Mouse (Mus musculus): ENCODE measurements at regions not wholly inside any gene's neighbourhood (a gene's known extent, or its start where the extent isn't known, plus 50 kb on each side); places are given as distances from the start of the nearest gene placed in this dataset.
A peak's percentile ranks its signal among the peaks of the same experiment; 100 is the strongest.

DNA sequence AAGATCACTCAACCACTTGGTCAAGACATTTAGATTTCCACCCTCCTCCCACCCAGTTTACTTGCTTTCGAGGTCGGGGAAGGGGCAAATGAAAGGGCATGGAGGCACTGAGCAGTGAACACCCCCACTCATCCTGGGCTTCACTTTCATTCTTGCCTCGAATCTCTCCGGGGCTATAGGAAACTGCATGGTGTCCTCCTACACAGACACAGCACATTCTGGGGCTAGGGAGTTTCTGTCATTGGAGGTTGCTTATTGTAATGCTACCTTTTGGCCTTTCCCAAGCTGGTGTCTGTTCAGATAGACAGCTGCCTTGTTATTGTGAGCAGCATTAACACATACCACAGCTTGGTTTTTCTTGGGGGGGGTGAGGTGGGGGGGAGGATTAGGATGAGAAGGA is 523.9 kb downstream of the 1810013L24Rik start:
- no peak for DNase-seq (ENCODE audit: low spot score)

DNA sequence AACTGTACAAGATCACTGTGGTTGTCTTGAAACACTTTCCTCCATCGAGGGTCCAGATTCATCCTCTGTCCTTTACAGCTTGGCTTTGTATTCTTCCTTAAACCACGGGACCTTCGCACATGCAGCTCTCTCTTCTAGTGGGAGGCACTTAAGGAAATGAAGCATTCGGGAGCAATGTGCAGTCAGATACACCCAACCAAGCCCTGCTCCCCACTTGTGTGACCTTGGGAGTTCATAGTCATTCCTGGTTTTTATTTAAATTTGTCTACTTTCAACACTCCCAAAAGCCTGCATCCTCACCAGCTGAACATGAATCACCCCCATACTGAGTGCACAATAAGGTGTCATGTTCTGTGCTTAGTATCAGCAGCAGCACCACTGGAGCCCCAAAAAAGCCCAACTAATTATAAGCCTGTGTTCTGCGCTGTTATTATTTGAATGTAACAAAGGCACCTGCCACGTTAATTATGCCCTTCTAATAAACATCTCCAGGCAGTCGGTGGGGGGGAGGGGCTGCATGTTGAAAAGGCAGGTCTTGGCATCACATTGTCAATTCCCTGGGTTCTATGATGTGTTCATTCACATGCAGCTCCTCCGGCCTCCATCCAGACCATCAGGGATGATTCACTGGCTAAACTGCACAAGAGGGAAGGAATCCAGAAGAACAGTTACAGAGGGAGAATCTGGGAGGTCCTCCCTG is 524.6 kb downstream of the 1810013L24Rik start:
- no peak for DNase-seq (ENCODE audit: low spot score)

DNA sequence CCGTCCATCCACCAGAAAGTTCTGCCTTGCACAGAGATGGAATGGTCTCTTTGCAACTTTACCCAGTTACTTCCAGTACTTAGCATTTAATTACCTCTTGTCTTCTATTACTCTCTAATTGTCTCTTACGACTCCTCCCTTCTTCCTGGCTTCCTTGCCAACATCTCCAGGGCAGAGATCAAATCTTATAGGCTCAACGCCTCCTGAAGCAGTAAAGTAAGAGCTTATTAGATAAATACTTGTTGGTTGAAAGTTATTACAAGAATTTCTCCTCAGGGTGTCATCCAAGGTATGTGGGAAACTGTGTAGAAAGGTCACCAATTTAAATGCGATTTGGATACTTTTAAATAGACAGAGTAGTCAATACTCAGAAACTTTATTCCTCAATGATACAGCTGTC is 528.8 kb downstream of the 1810013L24Rik start:
- DNase-seq (ENCODE audit: low spot score): no peak

DNA sequence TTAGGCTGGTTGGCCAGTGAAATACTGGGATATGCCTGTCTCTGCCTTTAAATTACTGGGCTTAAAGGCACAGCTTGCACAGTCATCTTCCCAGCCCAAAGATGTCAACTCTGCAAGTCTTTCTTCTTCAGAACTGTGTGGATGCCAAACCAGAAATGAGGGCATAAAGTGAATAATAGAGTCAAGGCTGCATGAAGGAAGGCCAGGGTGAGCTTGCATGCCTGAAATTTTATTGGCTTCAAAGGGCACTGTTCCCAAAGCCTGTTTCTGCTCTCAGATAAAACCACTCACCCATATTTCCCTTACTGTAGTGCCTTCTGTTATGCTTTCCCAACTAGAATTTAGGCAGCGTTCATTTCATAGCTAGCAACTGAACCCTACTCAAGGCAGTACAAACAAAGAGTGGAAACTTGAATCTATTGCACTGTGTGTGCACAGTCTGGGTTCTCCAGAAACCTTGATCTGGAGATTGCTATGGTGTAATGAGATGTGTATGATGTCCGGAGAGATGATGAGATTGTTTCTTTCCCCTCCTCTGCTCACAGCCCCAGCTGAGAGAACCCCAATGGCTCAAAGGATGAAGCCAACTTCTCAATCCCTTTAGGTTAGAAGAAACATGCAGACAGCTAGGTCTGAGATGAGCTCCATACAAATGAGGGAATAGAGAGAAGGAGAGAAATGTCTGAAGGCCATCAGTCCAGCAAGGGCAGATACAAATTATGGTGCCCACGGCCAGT is 529.7 kb downstream of the 1810013L24Rik start:
- no peak for DNase-seq (ENCODE audit: low spot score)

DNA sequence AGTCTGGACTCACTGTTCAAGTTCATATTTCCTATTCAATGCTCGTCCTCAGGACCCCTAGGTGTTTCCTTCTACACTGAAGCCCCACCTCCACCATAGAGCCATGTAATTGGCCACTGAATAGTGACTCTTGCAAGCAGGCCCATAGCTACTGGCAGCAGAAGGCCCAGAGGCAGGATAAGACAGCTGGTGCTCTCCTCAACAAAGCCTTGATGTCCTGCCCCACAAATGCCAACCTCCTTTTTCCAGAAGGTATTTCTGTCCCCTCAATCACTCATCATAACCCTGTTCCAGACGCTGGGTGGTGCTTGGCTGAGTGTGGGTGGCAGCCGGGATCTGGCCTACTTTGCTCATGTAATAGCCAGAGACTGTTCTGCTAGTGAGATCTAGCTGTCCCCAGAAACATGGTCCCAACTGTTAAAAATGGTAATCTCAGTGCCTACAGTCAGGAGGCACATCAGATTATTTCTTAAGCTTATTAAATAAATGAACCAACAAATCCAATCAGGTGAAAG is 530.9 kb downstream of the 1810013L24Rik start:
- DNase-seq (ENCODE audit: low spot score): no peak

DNA sequence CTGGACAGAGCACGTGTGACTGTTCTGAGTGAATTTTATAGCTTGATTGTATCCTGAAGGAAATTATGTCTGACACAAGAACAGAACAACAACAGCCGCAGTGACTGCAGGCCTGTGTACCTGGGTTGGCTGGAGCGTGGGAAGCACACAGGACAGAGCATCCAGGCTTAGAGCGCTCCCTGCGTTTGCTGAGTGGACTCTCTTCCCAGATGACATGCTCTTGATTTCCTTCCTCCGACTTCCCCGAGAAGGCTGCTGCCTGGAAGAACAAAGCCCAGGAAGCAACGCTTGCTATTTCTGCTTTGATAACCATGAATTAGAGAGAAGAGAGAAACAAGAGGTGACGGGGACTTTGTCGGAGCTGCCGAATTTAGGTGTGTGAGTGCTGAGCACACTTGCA is 532.2 kb downstream of the 1810013L24Rik start:
- no peak for DNase-seq (ENCODE audit: low spot score)

DNA sequence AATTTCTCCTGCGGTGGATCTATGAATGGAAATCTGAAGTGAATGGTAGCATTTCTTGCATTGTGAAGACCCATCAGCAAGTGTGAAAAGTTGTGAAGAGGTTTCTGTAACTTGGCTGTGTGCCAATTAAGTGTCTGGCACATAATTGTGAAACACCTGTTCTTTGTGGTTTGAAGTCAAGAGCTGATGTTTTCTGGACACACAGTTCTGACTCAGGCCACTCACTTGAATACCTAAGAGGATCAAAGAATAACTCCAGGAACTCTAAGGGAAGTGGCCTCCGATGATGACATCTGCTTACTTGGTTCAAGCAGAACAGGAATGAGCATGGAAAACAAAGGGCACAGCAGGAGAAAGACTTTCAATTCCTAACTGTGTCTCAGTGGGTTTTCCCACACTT is 534.2 kb downstream of the 1810013L24Rik start:
- no peak for DNase-seq (ENCODE audit: low spot score)

DNA sequence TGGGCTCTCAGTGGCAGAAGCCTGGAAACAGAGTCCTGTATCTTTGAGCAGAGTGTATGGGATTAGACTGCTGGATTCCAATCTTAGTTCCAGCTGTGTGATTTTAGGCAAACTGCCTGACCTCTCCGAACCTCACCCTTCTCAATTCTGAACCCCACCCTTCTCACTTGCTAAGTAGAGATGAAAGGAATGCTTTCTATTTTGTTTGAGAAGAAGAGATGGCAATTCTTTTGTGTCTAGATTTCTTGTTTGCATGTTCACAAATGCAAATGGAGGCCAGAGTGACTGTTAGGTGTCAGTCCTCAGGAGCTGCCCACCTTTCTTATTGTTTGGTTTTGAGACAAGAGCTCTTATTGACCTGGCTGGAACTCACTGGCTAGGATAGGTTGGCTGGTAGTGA is 561.1 kb downstream of the 1810013L24Rik start:
- no peak for DNase-seq (ENCODE audit: low spot score)

DNA sequence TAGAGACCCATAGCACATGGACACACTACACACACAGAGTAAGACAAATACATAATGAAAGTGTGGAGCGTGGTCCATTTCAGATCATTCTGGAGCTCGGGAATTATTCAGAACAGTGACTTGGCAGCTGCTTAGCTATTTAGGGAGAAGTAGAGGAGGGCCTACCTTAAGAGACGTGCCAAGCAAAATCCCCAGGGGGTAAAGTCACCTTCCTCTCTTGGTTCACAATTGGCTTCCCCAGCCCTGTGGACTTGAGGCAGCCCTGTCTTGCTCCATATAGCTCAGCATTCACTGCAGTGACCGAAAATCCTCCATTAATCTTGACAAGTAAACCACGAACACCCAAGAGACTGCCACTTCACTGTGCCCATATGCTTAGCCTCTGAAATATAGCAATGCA is 574.8 kb downstream of the 1810013L24Rik start:
- no peak for DNase-seq (ENCODE audit: low spot score)

DNA sequence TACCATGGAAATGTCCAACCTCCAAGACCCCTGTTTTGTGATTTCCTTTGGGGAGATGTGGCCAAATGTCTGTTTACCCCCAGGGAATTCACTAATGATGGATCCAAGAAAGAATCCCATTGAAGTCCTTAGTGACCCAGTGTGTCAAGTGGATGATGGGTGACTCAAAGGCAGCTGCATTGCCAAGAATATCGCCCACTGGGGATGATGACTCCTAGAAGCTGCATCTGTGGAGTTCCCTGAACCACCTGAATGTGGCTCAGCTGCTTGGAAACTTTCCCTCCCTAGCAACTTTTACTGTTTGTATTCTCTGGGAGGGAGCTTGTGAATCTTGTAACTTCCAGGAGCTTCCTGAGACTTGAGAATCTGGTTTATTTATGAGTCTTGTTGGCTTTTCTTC is 578.3 kb downstream of the 1810013L24Rik start:
- DNase-seq (ENCODE audit: low spot score): no peak

DNA sequence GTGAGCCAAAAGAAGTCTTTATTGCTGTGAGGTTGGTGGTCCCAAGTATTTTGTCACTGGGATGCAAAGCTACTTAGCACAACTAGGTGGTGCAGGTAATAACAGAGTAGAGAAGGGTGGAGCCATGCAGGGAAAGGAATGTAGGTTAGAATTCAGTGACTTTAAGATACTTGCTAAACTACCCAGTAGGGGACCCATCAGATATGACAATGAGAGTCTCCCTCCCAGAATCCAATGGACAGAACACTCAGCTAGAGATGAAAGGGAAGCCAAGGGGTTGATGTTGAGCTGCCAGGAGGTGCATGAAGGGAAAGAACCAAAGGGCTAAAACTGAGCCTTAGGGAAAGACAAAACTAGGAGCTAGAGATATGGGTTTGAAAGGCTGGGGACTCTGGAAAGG is 564.9 kb downstream of the Grin2a start:
- DNase-seq (ENCODE audit: low spot score): no peak

DNA sequence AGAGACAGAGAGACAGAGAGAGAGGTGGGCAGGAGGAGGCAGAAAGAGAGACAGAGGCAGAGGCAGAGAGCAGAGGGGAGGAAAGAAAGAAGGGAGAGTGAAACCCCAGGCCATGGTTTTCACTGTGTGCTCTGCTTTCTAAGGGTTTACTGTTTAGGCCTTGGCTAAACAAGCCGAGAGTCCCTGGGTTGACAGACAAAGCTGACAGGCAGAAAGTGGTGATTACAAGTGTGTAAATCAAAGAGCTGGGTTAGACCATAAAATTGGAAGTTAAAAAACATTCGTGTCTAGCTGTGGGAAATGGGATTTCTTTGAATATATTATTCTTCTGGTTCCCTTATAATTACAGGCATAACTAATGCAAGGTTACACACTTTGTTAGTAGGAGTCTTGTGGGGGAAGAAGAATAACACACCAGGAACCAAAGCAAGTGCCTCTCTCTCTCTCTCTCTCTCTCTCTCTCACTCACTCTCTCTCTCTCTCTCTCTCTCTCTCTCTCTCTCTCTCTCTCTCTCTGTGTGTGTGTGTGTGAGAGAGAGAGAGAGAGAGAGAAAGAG is 556.0 kb downstream of the Grin2a start:
- DNase-seq (ENCODE audit: low spot score): no peak

DNA sequence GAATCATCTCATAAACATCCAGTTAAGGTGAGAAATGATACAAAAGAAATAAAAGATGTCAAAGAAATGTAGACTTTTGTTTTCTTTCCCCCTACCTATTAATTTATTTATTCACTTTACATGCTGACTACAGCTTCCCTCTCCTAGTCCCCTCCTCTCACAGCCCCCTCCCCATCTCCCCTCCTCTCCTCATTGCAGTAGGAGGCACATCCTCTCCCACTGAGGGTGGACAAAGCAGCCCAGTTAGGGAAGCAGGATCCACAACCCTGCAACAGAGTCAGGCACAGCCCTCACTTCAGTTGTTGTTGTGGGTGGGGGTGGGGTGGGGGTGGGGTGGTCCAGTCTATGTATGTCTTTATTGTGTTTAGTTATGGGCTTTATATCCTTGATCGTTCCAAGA is 555.5 kb downstream of the Grin2a start:
- DNase-seq (ENCODE audit: low spot score): no peak

DNA sequence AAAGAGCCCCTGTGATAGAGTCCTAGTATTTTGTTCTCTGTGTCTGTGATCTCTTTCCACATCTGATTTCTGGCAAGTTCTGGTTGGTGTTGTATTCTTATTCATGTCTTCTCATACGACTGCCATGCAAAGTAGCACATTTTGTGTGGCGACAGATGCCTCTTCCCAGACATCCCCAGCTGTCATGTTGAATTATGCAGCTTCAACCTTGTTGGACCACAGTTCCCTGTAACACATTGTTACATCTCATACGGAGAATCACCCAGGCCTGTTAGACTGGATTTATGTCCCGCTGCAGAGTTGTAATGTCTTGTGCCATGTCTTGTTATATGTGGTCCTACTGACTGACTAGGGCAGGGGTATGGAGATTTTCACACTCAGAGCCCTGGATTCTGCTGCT is 543.3 kb downstream of the Grin2a start:
- no peak for DNase-seq (ENCODE audit: low spot score)

DNA sequence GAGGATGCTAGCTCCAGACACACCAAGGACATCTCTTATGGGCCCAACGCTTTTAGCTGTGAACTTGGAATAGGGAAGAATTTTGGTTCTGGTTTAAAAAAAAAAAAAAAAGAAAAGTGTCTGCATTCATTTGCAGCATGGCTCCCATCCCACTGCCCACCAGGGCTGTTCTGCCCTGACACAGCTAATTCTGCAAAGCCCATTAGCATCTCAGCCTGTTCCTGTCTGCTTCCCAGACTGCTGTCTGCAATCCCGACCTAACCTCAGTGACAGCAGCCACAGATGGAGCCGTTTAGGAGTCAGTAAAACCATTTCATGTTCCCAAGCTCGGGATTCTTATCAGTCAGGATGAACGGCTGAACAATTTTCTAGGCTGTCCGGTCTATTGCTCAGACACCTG is 537.8 kb downstream of the Grin2a start:
- no peak for DNase-seq (ENCODE audit: low spot score)

DNA sequence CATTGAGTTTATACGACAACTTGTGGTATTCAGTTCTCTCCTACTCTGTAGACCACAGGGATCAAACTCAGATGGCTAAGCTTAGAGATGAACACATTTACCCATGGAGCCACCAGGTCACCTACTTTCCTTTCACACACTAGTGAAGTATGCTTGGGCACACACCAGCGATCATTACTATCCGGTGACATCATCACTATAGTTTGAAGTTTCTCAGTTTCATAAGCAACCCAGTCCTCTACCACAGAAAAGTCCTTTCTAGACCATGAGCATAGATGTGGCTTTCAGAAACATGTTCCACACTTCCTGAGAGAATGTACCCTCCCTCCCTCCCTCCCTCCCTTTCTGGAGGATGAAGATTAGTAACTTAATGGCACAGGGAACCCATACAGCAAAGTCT is 532.9 kb downstream of the Grin2a start:
- DNase-seq (ENCODE audit: low spot score): no peak

DNA sequence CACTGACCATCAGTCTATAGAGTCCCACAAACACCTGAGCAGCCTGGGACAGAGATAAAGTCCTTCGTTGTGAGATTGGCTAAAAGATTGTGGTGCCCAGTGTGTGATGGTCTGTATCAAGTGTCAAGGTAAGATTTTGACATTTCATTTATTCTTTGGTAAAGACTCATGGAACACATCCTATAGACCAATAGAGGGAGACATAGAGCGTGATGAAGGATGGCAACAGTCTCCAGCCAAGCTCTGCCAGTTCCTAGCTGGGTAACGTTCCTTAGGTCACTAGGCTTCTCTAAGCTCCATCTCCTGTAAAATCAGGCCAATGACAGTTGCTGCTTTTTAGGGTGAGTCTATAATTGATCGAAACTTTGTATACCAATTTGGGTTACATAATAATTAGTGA is 526.0 kb downstream of the Grin2a start:
- no peak for DNase-seq (ENCODE audit: low spot score)

DNA sequence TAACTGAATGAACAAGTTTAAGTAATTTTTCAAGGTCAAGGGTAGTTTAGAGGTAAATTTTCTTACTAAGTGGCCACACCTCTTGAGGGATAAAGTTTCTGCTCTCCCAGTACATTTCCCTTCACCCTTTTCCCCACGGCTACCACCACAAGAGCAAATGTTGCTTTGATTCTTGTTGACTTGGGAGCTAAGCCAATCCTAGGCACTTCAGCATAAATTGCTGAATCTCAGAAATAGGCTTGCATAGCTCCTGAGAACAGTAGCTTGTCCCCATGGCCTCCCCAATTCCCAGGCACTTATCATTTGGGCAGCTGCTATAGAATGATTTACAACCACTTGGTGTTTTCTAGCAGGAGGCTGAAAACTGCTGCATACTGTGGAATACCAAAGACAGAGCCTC is 510.1 kb downstream of the Grin2a start:
- no peak for DNase-seq (ENCODE audit: low spot score)

DNA sequence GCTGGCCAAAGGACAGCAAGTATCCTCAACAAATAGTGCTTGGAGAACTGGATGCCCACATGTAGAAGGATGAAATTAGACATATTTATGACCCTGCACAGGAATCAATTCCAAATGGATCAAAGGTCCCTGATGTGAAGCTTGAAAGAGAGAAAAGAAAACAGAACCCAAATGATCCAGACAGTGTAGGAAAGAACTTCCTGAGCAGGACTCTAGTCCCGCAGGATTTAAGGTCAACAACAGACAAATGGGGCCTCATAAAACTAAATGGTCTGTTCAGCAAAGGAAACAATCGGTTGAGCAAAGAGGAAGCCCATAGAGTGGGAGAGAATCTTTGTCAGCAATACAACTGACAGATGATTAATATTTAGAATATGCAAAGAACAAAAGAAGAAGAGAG is 497.1 kb downstream of the Grin2a start:
- no peak for DNase-seq (ENCODE audit: low spot score)

DNA sequence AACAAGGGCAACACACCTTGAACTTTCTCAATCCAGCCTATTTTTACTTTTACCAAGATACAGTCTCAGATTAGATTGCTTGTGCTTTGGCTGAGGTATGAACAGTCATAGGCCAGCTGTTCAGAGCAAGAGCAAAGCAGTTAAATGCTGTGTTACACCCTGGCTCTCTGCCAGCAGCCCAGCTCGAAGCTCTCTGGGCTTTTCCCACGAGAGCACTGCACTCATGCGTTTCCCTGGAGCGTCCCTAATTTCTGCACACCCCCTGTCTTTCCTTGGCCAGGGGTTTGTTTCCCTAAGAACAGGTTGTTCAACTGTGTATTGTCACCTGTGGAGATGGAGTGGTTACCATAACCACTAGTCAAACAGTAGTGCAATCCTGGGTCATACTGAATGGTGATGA is 493.6 kb downstream of the Grin2a start:
- DNase-seq (ENCODE audit: low spot score): peak; percentile 69

DNA sequence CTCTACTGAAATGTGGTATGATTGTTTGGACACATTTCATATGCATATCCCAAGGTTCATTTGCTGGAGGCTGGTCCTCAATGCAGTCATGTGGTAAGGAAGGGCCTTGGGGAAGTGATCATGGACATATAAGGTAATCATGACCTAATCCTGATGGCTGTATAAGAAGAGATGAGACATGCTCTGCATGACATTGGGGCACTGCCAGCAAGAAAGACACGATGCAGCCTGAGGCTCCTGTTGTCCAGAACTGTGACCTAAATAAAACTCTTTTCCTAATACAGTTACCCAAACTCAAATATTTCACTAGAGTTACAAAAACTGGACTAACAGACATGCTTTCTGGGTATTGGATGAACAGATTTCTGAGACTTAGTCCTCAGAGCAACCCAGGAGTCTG is 485.7 kb downstream of the Grin2a start:
- DNase-seq (ENCODE audit: low spot score): no peak

DNA sequence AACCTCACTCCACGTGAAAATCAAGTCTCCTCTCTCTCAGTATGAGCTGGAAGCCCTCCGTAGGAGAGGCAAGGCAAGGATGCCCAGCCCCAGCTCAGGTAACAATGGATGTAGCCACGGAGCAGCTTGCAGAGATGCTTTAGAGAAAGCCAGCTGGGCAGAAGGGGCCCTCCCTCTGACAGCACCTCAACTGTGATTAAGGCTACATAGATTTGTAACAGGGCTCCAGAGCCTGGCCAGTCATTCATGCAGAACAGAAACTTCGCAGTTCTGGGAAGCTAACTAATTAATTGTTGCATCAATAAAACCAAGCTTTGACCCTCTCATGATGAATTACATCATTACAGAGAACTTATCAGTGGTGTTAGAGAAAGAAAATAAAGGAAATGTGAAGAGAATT is 480.8 kb downstream of the Grin2a start:
- no peak for DNase-seq (ENCODE audit: low spot score)

Data from testis, postnatal 10 days (tissue).